In genomic region chr6:71868809-71869208, GRCm38 (mm10) we compare ENCODE assay signal across 10 mouse cellular contexts. TPM values are rescaled to one million over a fixed set of nuclear protein-coding genes. Genes with fewer than 3 reads are reported as not detected.
DNase-seq lines count a peak whose midpoint lies in the region; ATAC-seq and TF ChIP-seq lines count a peak whose summit lies in the region.
"Had no signal": no experiment of that assay in that cellular context is flagged by ENCODE, and none has a peak within 500 bp of the region (broad histone marks: within the 10 kb centered on the region; RNA-seq: fewer than 3 reads in every experiment).

No protein-coding gene starts in this region.

- WGBS in lung, postnatal 0 days, result 97% methylated on average over 1 of the region's 1 CpGs
- WGBS in hindbrain, embryonic 10.5 days, result 95% methylated on average over 1 of the region's 1 CpGs

- no peaks in the 10 kb centered on the region for H3K4me1 ChIP-seq in lung, postnatal 0 days (ENCODE audit: insufficient read depth, low read depth, low read length)
- H3K4me1 ChIP-seq in hindbrain, embryonic 10.5 days (replicated peaks), result no peaks in the 10 kb centered on the region
- H3K4me1 ChIP-seq: neural tube, embryonic 15.5 days had no signal

- no peak overlapping the region for H3K4me3 ChIP-seq in lung, postnatal 0 days (ENCODE audit: low read depth, low read length)
- H3K4me3 ChIP-seq in hindbrain, embryonic 10.5 days, result no peak overlapping the region
- H3K4me3 ChIP-seq: neural tube, embryonic 15.5 days had no signal

- H3K4me2 ChIP-seq in lung, postnatal 0 days (replicated peaks; ENCODE audit: low read depth, low read length), result no peak overlapping the region
- H3K4me2 ChIP-seq: neural tube, embryonic 15.5 days had no signal

- H3K27ac ChIP-seq in lung, postnatal 0 days (ENCODE audit: low read length), result no peak overlapping the region
- H3K27ac ChIP-seq in hindbrain, embryonic 10.5 days, result no peak overlapping the region
- H3K27ac ChIP-seq: neural tube, embryonic 15.5 days had no signal

- DNase-seq in embryo, embryonic 10 days (ENCODE audit: low spot score), result peak; percentile 37
- no peak for DNase-seq in embryo, embryonic 9.5 days (ENCODE audit: extremely low spot score)
- peak; percentile 48 for DNase-seq in lung, postnatal 0 days (ENCODE audit: low spot score)
- DNase-seq in lung, adult 18-20 months, result no peak
- peak; percentile 20 for DNase-seq in brain, adult 2 months (ENCODE audit: low read depth, low spot score)
- DNase-seq in retina, postnatal 1 day, result peak; percentile 19
- DNase-seq in hindbrain, embryonic 10.5 days (ENCODE audit: low spot score), result no peak
- DNase-seq in urinary bladder, adult 18-20 months (ENCODE audit: low spot score in 2 of 2), result no peak
- DNase-seq: spleen, adult 18-20 months had no signal

- TF ChIP-seq EP300 in lung, postnatal 0 days (IDR thresholded peaks at IDR 0.05), result no peak

- H3K36me3 ChIP-seq in lung, postnatal 0 days (ENCODE audit: insufficient read depth, low read length), result peaks cover 24% of the 10 kb centered on the region
- peaks cover 94% of the 10 kb centered on the region for H3K36me3 ChIP-seq in hindbrain, embryonic 10.5 days

- TF ChIP-seq CTCF in lung, postnatal 0 days (IDR thresholded peaks at IDR 0.05), result peak; percentile 54

- no peaks in the 10 kb centered on the region for H3K9me3 ChIP-seq in lung, postnatal 0 days (ENCODE audit: low read length)
- 0 out of 2 replicates have a peak, but pooled peaks cover 2% of the 10 kb centered on the region for H3K9me3 ChIP-seq in hindbrain, embryonic 10.5 days
- H3K9me3 ChIP-seq: neural tube, embryonic 15.5 days had no signal

- no peak overlapping the region for H3K9ac ChIP-seq in lung, postnatal 0 days (replicated peaks; ENCODE audit: low read depth)
- H3K9ac ChIP-seq: neural tube, embryonic 15.5 days had no signal

- no peaks in the 10 kb centered on the region for H3K27me3 ChIP-seq in lung, postnatal 0 days (replicated peaks; ENCODE audit: insufficient read depth, low read length)
- no peaks in the 10 kb centered on the region for H3K27me3 ChIP-seq in hindbrain, embryonic 10.5 days (ENCODE audit: insufficient read depth, poor library complexity, severe bottlenecking)
- H3K27me3 ChIP-seq: neural tube, embryonic 15.5 days had no signal

- no peak for ATAC-seq in lung, postnatal 0 days

RNA-seq across cellular contexts. Expression of gene Immt, which starts 37.7 kb away (rescaled TPM):
- polyA plus RNA-seq in lung, postnatal 0 days (2015; fragmentation: Nextera tagmentation; extraction: Ambion mirVana), result 88.9 and 92.9 TPM in 2 replicates
- polyA plus RNA-seq in hindbrain, embryonic 10.5 days (2016; fragmentation: Nextera tagmentation; extraction: Ambion mirVana), result 176 and 214 TPM in 2 replicates

RNA-seq across cellular contexts. Expression of gene Ptcd3, which starts 39.7 kb away (rescaled TPM):
- 25.0 and 27.8 TPM in 2 replicates for polyA plus RNA-seq in lung, postnatal 0 days (2015; fragmentation: Nextera tagmentation; extraction: Ambion mirVana)
- 106 and 140 TPM in 2 replicates for polyA plus RNA-seq in hindbrain, embryonic 10.5 days (2016; fragmentation: Nextera tagmentation; extraction: Ambion mirVana)

RNA-seq across cellular contexts. Expression of gene Polr1a, which starts 40.0 kb away (rescaled TPM):
- polyA plus RNA-seq in lung, postnatal 0 days (2015; fragmentation: Nextera tagmentation; extraction: Ambion mirVana), result 6.1 and 7.6 TPM in 2 replicates
- 33.0 and 43.2 TPM in 2 replicates for polyA plus RNA-seq in hindbrain, embryonic 10.5 days (2016; fragmentation: Nextera tagmentation; extraction: Ambion mirVana)

RNA-seq across cellular contexts. Expression of gene Mrpl35, which starts 42.0 kb away (rescaled TPM):
- 37.8 and 38.7 TPM in 2 replicates for polyA plus RNA-seq in lung, postnatal 0 days (2015; fragmentation: Nextera tagmentation; extraction: Ambion mirVana)
- 61.2 and 69.7 TPM in 2 replicates for polyA plus RNA-seq in hindbrain, embryonic 10.5 days (2016; fragmentation: Nextera tagmentation; extraction: Ambion mirVana)

Comparison
In these comparisons a context has a peak if more than half of its experiments do, and no peak if none do; other contexts are left out.
1. DNase-seq: peak in embryo, embryonic 10 days (single experiment), lung, postnatal 0 days (single experiment), brain, adult 2 months (single experiment) and retina, postnatal 1 day (single experiment); none in embryo, embryonic 9.5 days (single experiment), lung, adult 18-20 months (0 of 2), hindbrain, embryonic 10.5 days (single experiment) and urinary bladder, adult 18-20 months (0 of 2).